Mouse (Mus musculus): Measurements from ENCODE around the gene Adamts17. TPM values are rescaled to one million over a fixed set of nuclear protein-coding genes. Genes with fewer than 3 reads are reported as not detected.

Adamts17 gene
- polyA plus RNA-seq, 2 experiments, result 16.0 to 19.5 TPM

- H3K4me1 ChIP-seq (ENCODE audit: control insufficient read depth, insufficient read depth, low read length), result peaks cover 33% of the 10 kb centered on the region
- H3K4me3 ChIP-seq (replicated peaks; ENCODE audit: low read length), result no peak overlapping the region
- no peak overlapping the region for H3K4me2 ChIP-seq (replicated peaks; ENCODE audit: low read depth, low read length, severe bottlenecking)
- no peak overlapping the region for H3K27ac ChIP-seq (replicated peaks; ENCODE audit: low read depth, low read length)
- peaks cover 3% of the 10 kb centered on the region for H3K36me3 ChIP-seq (ENCODE audit: control insufficient read depth, insufficient read depth, low read length)
- ATAC-seq (ENCODE audit: low FRiP score, low read depth) (no peak), DNase-seq (ENCODE audit: low spot score) (no peak)
- H3K27me3 ChIP-seq (ENCODE audit: control insufficient read depth, insufficient read depth, low read length), result no peaks in the 10 kb centered on the region
- H3K9ac ChIP-seq (ENCODE audit: low read depth, low read length, severe bottlenecking), result no peak overlapping the region
- TF ChIP-seq POLR2A (IDR thresholded peaks at IDR 0.05; ENCODE audit: borderline replicate concordance, extremely low read depth, insufficient read depth, insufficient read length), result no peak
- no peaks in the 10 kb centered on the region for H3K9me3 ChIP-seq (ENCODE audit: control insufficient read depth, low read length)
- WGBS, result 41% methylated on average over 2 of the region's 2 CpGs
These were observed 4.3 kb downstream of the Adamts17 start for GRCm38 (mm10) chr7:66843846-66844245.

DNA sequence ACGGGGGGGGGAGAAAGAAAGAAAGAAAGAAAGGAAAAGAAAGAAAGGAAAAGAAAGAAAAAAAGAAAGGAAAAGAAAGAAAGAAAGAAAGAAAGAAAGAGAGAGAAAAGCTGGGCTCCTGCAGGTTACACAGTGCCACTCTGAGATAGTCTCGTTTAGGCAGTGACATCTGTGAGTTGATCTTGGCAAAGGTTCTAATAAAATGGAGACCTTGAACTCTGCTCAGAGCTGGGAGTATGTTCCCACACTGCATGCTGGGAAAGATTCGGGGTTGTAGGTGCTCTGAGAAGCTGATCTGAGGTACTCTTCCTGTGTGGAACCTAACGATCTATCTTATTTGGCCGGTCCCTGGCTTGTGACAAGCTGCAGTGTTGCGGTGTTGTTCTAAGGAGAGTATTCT lies 7.0 kb downstream of the Adamts17 start:
- Histone ChIP-seq H3K4me2 (replicated peaks; ENCODE audit: low read depth, low read length, severe bottlenecking) (no peak overlapping the region), H3K27ac (replicated peaks; ENCODE audit: low read depth, low read length) (no peak overlapping the region), H3K9me3 (ENCODE audit: control insufficient read depth, low read length) (no peaks in the 10 kb centered on the region), H3K4me3 (replicated peaks; ENCODE audit: low read length) (no peak overlapping the region), H3K36me3 (ENCODE audit: control insufficient read depth, insufficient read depth, low read length) (peaks cover 7% of the 10 kb centered on the region), H3K4me1 (ENCODE audit: control insufficient read depth, insufficient read depth, low read length) (peaks cover 19% of the 10 kb centered on the region), H3K27me3 (ENCODE audit: control insufficient read depth, insufficient read depth, low read length) (no peaks in the 10 kb centered on the region), H3K9ac (ENCODE audit: low read depth, low read length, severe bottlenecking) (no peak overlapping the region)
- no peak for TF ChIP-seq POLR2A (IDR thresholded peaks at IDR 0.05; ENCODE audit: borderline replicate concordance, extremely low read depth, insufficient read depth, insufficient read length)
- 62% methylated on average over 6 of the region's 6 CpGs for WGBS
- ATAC-seq (ENCODE audit: low FRiP score, low read depth), result no peak
- no peak for DNase-seq (ENCODE audit: low spot score)

DNA sequence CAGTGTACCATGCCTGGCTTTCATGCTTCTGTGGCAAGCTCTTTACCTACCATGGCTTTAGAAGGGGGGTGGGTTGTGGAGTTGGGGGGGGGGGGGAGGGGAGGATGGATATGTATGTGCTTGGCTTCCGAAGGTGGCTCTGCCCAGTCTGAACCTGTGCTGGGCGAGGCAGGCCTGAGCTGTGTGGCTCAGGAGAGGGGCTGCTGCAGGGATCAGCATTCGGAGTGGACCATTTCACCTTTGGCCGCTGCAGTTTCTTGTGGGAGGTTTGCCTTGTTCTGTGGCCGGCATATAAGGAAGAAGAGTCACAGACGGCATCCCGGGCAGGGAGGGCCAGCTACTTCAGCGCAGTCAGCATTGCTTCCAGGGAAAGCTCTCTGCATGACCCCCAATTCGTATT lies 7.8 kb downstream of the Adamts17 start:
- no peak for TF ChIP-seq POLR2A (IDR thresholded peaks at IDR 0.05; ENCODE audit: borderline replicate concordance, extremely low read depth, insufficient read depth, insufficient read length)
- Histone ChIP-seq H3K27ac (replicated peaks; ENCODE audit: low read depth, low read length) (no peak overlapping the region), H3K36me3 (ENCODE audit: control insufficient read depth, insufficient read depth, low read length) (peaks cover 13% of the 10 kb centered on the region), H3K4me1 (ENCODE audit: control insufficient read depth, insufficient read depth, low read length) (peaks cover 12% of the 10 kb centered on the region), H3K4me3 (replicated peaks; ENCODE audit: low read length) (no peak overlapping the region), H3K27me3 (ENCODE audit: control insufficient read depth, insufficient read depth, low read length) (no peaks in the 10 kb centered on the region), H3K9ac (ENCODE audit: low read depth, low read length, severe bottlenecking) (no peak overlapping the region), H3K9me3 (ENCODE audit: control insufficient read depth, low read length) (no peaks in the 10 kb centered on the region), H3K4me2 (replicated peaks; ENCODE audit: low read depth, low read length, severe bottlenecking) (no peak overlapping the region)
- WGBS, result 86% methylated on average over 9 of the region's 9 CpGs
- ATAC-seq (ENCODE audit: low FRiP score, low read depth) (no peak), DNase-seq (ENCODE audit: low spot score) (no peak)

GRCm38 (mm10) chr7:66849316-66849715 lies 9.8 kb downstream of the Adamts17 start:
- WGBS, result 91% methylated on average over 6 of the region's 6 CpGs
- ATAC-seq (ENCODE audit: low FRiP score, low read depth), result no peak

GRCm38 (mm10) chr7:66852164-66852563 lies 12.6 kb downstream of the Adamts17 start:
- no peak for DNase-seq (ENCODE audit: low spot score)
- H3K4me3 ChIP-seq (replicated peaks; ENCODE audit: low read length), result no peak overlapping the region
- 48% methylated on average over 3 of the region's 3 CpGs for WGBS
- no peak for TF ChIP-seq POLR2A (IDR thresholded peaks at IDR 0.05; ENCODE audit: borderline replicate concordance, extremely low read depth, insufficient read depth, insufficient read length)
- ATAC-seq (ENCODE audit: low FRiP score, low read depth), result no peak
- H3K4me2 ChIP-seq (replicated peaks; ENCODE audit: low read depth, low read length, severe bottlenecking), result no peak overlapping the region
- H3K27ac ChIP-seq (replicated peaks; ENCODE audit: low read depth, low read length), result no peak overlapping the region
- no peaks in the 10 kb centered on the region for H3K27me3 ChIP-seq (ENCODE audit: control insufficient read depth, insufficient read depth, low read length)
- no peaks in the 10 kb centered on the region for H3K9me3 ChIP-seq (ENCODE audit: control insufficient read depth, low read length)
- H3K36me3 ChIP-seq (ENCODE audit: control insufficient read depth, insufficient read depth, low read length), result peaks cover 23% of the 10 kb centered on the region
- H3K4me1 ChIP-seq (ENCODE audit: control insufficient read depth, insufficient read depth, low read length), result no peaks in the 10 kb centered on the region
- H3K9ac ChIP-seq (ENCODE audit: low read depth, low read length, severe bottlenecking), result no peak overlapping the region

More at GRCm38 (mm10) chr7:66849316-66849715, 9.8 kb downstream of the Adamts17 start:
- Histone ChIP-seq H3K9ac (ENCODE audit: low read depth, low read length, severe bottlenecking) (no peak overlapping the region), H3K27me3 (ENCODE audit: control insufficient read depth, insufficient read depth, low read length) (no peaks in the 10 kb centered on the region), H3K4me1 (ENCODE audit: control insufficient read depth, insufficient read depth, low read length) (peaks cover 4% of the 10 kb centered on the region), H3K9me3 (ENCODE audit: control insufficient read depth, low read length) (no peaks in the 10 kb centered on the region), H3K27ac (replicated peaks; ENCODE audit: low read depth, low read length) (no peak overlapping the region), H3K36me3 (ENCODE audit: control insufficient read depth, insufficient read depth, low read length) (peaks cover 17% of the 10 kb centered on the region), H3K4me2 (replicated peaks; ENCODE audit: low read depth, low read length, severe bottlenecking) (no peak overlapping the region), H3K4me3 (replicated peaks; ENCODE audit: low read length) (no peak overlapping the region)
- no peak for DNase-seq (ENCODE audit: low spot score)
- no peak for TF ChIP-seq POLR2A (IDR thresholded peaks at IDR 0.05; ENCODE audit: borderline replicate concordance, extremely low read depth, insufficient read depth, insufficient read length)

DNA sequence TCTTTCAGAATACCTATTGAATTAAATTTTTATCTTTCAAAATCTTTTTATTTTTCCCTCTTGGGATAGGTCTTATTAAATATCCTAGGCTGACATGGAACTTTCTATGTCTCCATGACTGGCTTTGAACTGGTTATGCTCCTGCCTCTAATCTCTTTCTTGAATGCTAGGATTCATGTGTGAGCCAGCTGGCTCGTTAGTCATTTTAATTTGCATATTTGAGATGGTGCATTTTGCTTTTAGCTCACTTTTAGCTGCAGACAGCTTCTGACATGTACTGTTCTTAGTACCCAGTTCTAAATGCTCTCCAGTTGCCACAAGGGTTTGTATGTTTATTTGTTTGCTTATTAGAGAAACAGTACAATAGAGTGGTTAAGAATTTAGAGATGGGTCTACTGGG lies 18.1 kb downstream of the Adamts17 start:
- Histone ChIP-seq H3K9me3 (ENCODE audit: control insufficient read depth, low read length) (no peaks in the 10 kb centered on the region), H3K4me2 (replicated peaks; ENCODE audit: low read depth, low read length, severe bottlenecking) (no peak overlapping the region), H3K27me3 (ENCODE audit: control insufficient read depth, insufficient read depth, low read length) (no peaks in the 10 kb centered on the region), H3K4me1 (ENCODE audit: control insufficient read depth, insufficient read depth, low read length) (0 out of 2 replicates have a peak, but pooled peaks cover 9% of the 10 kb centered on the region), H3K4me3 (replicated peaks; ENCODE audit: low read length) (no peak overlapping the region), H3K9ac (ENCODE audit: low read depth, low read length, severe bottlenecking) (no peak overlapping the region), H3K27ac (replicated peaks; ENCODE audit: low read depth, low read length) (no peak overlapping the region), H3K36me3 (ENCODE audit: control insufficient read depth, insufficient read depth, low read length) (peaks cover 14% of the 10 kb centered on the region)
- DNase-seq (ENCODE audit: low spot score), result no peak
- no peak for ATAC-seq (ENCODE audit: low FRiP score, low read depth)
- no peak for TF ChIP-seq POLR2A (IDR thresholded peaks at IDR 0.05; ENCODE audit: borderline replicate concordance, extremely low read depth, insufficient read depth, insufficient read length)
- 82% methylated on average over 1 of the region's 1 CpGs for WGBS

Measured in limb, embryonic 14.5 days (tissue).